In genomic region chr17:31210299-31210698, GRCm38 (mm10) we compare ENCODE assay signal across 24 mouse cellular contexts. TPM values are rescaled to one million over a fixed set of nuclear protein-coding genes. Genes with fewer than 3 reads are reported as not detected.
DNase-seq lines count a peak whose midpoint lies in the region; ATAC-seq and TF ChIP-seq lines count a peak whose summit lies in the region.
"Had no signal": no experiment of that assay in that cellular context is flagged by ENCODE, and none has a peak within 500 bp of the region (broad histone marks: within the 10 kb centered on the region; RNA-seq: fewer than 3 reads in every experiment).

No protein-coding gene starts in this region.

- H3K4me3 ChIP-seq in liver, postnatal 0 days (ENCODE audit: low read depth, low read length), result no peak overlapping the region
- H3K4me3 ChIP-seq in hindbrain, embryonic 13.5 days, result no peak overlapping the region
- H3K4me3 ChIP-seq: embryonic facial prominence, embryonic 15.5 days; forebrain, embryonic 12.5 days; heart, embryonic 10.5 days; limb, embryonic 12.5 days; lung, embryonic 15.5 days; neural tube, embryonic 12.5 days had no signal

- peaks cover 18% of the 10 kb centered on the region for H3K4me1 ChIP-seq in liver, postnatal 0 days (ENCODE audit: insufficient read depth)
- H3K4me1 ChIP-seq in hindbrain, embryonic 13.5 days (replicated peaks), result no peaks in the 10 kb centered on the region
- H3K4me1 ChIP-seq: embryonic facial prominence, embryonic 15.5 days; forebrain, embryonic 12.5 days; limb, embryonic 12.5 days; lung, embryonic 15.5 days; neural tube, embryonic 12.5 days had no signal

- no peak overlapping the region for H3K9ac ChIP-seq in liver, postnatal 0 days (replicated peaks)
- H3K9ac ChIP-seq in hindbrain, embryonic 13.5 days, result no peak overlapping the region
- H3K9ac ChIP-seq: embryonic facial prominence, embryonic 15.5 days; forebrain, embryonic 12.5 days; limb, embryonic 12.5 days; lung, embryonic 15.5 days; neural tube, embryonic 12.5 days had no signal

- 59% methylated on average over 7 of the region's 7 CpGs for WGBS in liver, postnatal 0 days (ENCODE audit: insufficient replicate concordance)
- 91% methylated on average over 7 of the region's 7 CpGs for WGBS in hindbrain, embryonic 13.5 days

- DNase-seq in MEL-GATA-1-ER (ENCODE audit: extremely low read depth, low read depth), result peak; percentile 80
- DNase-seq in liver, postnatal 0 days, result no peak
- no peak for DNase-seq in lung, postnatal 10 days
- DNase-seq in layer of hippocampus, postnatal 25 days (ENCODE audit: extremely low spot score in 1 of 2, low spot score in 1 of 2), result no peak
- DNase-seq in urinary bladder, postnatal 10 days (ENCODE audit: low spot score), result no peak
- DNase-seq: adrenal gland, postnatal 25 days; cerebellum, adult 9-11 months; gastrocnemius, postnatal 14 days; heart, postnatal 14 days; kidney, adult 2 months; right cerebral cortex, postnatal 14 days had no signal

- no peaks in the 10 kb centered on the region for H3K27me3 ChIP-seq in liver, postnatal 0 days (ENCODE audit: insufficient read depth, low read length)
- no peaks in the 10 kb centered on the region for H3K27me3 ChIP-seq in hindbrain, embryonic 13.5 days
- H3K27me3 ChIP-seq: embryonic facial prominence, embryonic 15.5 days; forebrain, embryonic 12.5 days; limb, embryonic 12.5 days; lung, embryonic 15.5 days; neural tube, embryonic 12.5 days had no signal

- no peaks in the 10 kb centered on the region for H3K9me3 ChIP-seq in liver, postnatal 0 days (ENCODE audit: low read length)
- H3K9me3 ChIP-seq in hindbrain, embryonic 13.5 days, result no peaks in the 10 kb centered on the region
- H3K9me3 ChIP-seq: embryonic facial prominence, embryonic 15.5 days; forebrain, embryonic 12.5 days; heart, embryonic 10.5 days; limb, embryonic 12.5 days; lung, embryonic 15.5 days; neural tube, embryonic 12.5 days had no signal

- H3K4me2 ChIP-seq in liver, postnatal 0 days (ENCODE audit: low read depth, low read length), result no peak overlapping the region
- H3K4me2 ChIP-seq in hindbrain, embryonic 13.5 days, result no peak overlapping the region
- H3K4me2 ChIP-seq: embryonic facial prominence, embryonic 15.5 days; forebrain, embryonic 12.5 days; limb, embryonic 12.5 days; lung, embryonic 15.5 days; neural tube, embryonic 12.5 days had no signal

- TF ChIP-seq EP300 in liver, postnatal 0 days (IDR thresholded peaks at IDR 0.05; ENCODE audit: low read depth), result peak; percentile 38; the same call in 1 of the 2 replicates

- 0 out of 2 replicates have a peak overlapping the region, but pooled peaks have one; percentile 18 for H3K27ac ChIP-seq in liver, postnatal 0 days (ENCODE audit: low read depth)
- H3K27ac ChIP-seq in hindbrain, embryonic 13.5 days, result no peak overlapping the region
- H3K27ac ChIP-seq: embryonic facial prominence, embryonic 15.5 days; forebrain, embryonic 12.5 days; heart, embryonic 10.5 days; limb, embryonic 12.5 days; lung, embryonic 15.5 days; neural tube, embryonic 12.5 days had no signal

- no peak for TF ChIP-seq CTCF in liver, postnatal 0 days (IDR thresholded peaks at IDR 0.05; ENCODE audit: low read depth)

- peak; percentile 20 for ATAC-seq in CD4-positive, CD25-positive, alpha-beta regulatory T cell, adult 4 months
- ATAC-seq in inflammation-experienced regulatory T-cells, adult 6 months, result peak; percentile 30
- ATAC-seq in liver, postnatal 0 days, result peak; percentile 72
- ATAC-seq in hindbrain, embryonic 13.5 days (ENCODE audit: low FRiP score), result no peak
- ATAC-seq: hindbrain, embryonic 16.5 days had no signal

- H3K36me3 ChIP-seq in liver, postnatal 0 days (replicated peaks; ENCODE audit: insufficient read depth, low read length), result no peaks in the 10 kb centered on the region
- no peaks in the 10 kb centered on the region for H3K36me3 ChIP-seq in hindbrain, embryonic 13.5 days
- H3K36me3 ChIP-seq: embryonic facial prominence, embryonic 15.5 days; forebrain, embryonic 12.5 days; heart, embryonic 10.5 days; limb, embryonic 12.5 days; lung, embryonic 15.5 days; neural tube, embryonic 12.5 days had no signal

RNA-seq across cellular contexts. Expression of gene Ubash3a, which starts 2.6 kb away (rescaled TPM):
- 100 to 1,000 TPM; 234 to 303 TPM for polyA plus RNA-seq in CD4-positive, CD25-positive, alpha-beta regulatory T cell, adult 4 months (2017; shearing (Covaris generic))
- polyA plus RNA-seq in inflammation-experienced regulatory T-cells, adult 6 months (2017; shearing (Covaris generic)), result 100 to 1,000 TPM; 224 to 328 (median 255) TPM
- 4.2 and 4.6 TPM in 2 replicates for polyA plus RNA-seq in liver, postnatal 0 days (2015; fragmentation: Nextera tagmentation; extraction: Ambion mirVana)
- under 1 TPM; 0.38 to 0.91 TPM for total RNA-seq in layer of hippocampus, postnatal 25 days (2021)
- polyA plus RNA-seq in hindbrain, embryonic 13.5 days (2015; fragmentation: Nextera tagmentation; extraction: Ambion mirVana), result 0.30 and 0.38 TPM in 2 replicates
- total RNA-seq: adrenal gland, postnatal 25 days; gastrocnemius, postnatal 14 days had no signal
- polyA plus RNA-seq: hindbrain, embryonic 16.5 days had no signal

RNA-seq across cellular contexts. Expression of gene Tmprss3, which starts 11.5 kb away (rescaled TPM):
- polyA plus RNA-seq in CD4-positive, CD25-positive, alpha-beta regulatory T cell, adult 4 months (2017; shearing (Covaris generic)), result 1 to 10 TPM in 1 of 2 experiments, under 1 TPM in 1; 0.63 to 2.5 TPM
- polyA plus RNA-seq in inflammation-experienced regulatory T-cells, adult 6 months (2017; shearing (Covaris generic)), result 1 to 10 TPM; 1.3 to 5.3 (median 4.6) TPM
- 0.62 and 0.73 TPM in 2 replicates for polyA plus RNA-seq in liver, postnatal 0 days (2015; fragmentation: Nextera tagmentation; extraction: Ambion mirVana)
- total RNA-seq in layer of hippocampus, postnatal 25 days (2021), result not detected
- polyA plus RNA-seq in hindbrain, embryonic 13.5 days (2015; fragmentation: Nextera tagmentation; extraction: Ambion mirVana), result 0.08 TPM in 1 of 2 replicates, not detected in the other
- total RNA-seq: adrenal gland, postnatal 25 days; CH12.LX; gastrocnemius, postnatal 14 days; heart, postnatal 14 days had no signal
- polyA plus RNA-seq: forebrain, embryonic 12.5 days; heart, embryonic 10.5 days; hindbrain, embryonic 16.5 days; large intestine, adult 2 months; limb, embryonic 12.5 days; neural tube, embryonic 12.5 days had no signal

RNA-seq across cellular contexts. Expression of gene Tff1, which starts 45.2 kb away (rescaled TPM):
- polyA plus RNA-seq in CD4-positive, CD25-positive, alpha-beta regulatory T cell, adult 4 months (2017; shearing (Covaris generic)), result not detected
- under 1 TPM in 1 of 3 experiments, not detected in 2; 0.70 TPM for polyA plus RNA-seq in inflammation-experienced regulatory T-cells, adult 6 months (2017; shearing (Covaris generic))
- polyA plus RNA-seq in liver, postnatal 0 days (2015; fragmentation: Nextera tagmentation; extraction: Ambion mirVana), result not detected in 2 replicates
- not detected for total RNA-seq in layer of hippocampus, postnatal 25 days (2021)
- polyA plus RNA-seq in hindbrain, embryonic 13.5 days (2015; fragmentation: Nextera tagmentation; extraction: Ambion mirVana), result not detected in 2 replicates
- total RNA-seq: adrenal gland, postnatal 25 days; gastrocnemius, postnatal 14 days; heart, postnatal 14 days had no signal
- polyA plus RNA-seq: embryonic facial prominence, embryonic 15.5 days; forebrain, embryonic 12.5 days; hindbrain, embryonic 16.5 days; limb, embryonic 12.5 days; lung, embryonic 15.5 days; neural tube, embryonic 12.5 days; spleen, adult 2 months had no signal

Comparison
In these comparisons a context has a peak if more than half of its experiments do, and no peak if none do; other contexts are left out.
1. RNA of gene Ubash3a, which starts 2.6 kb away (polyA plus RNA-seq): 234 to 303 TPM in CD4-positive, CD25-positive, alpha-beta regulatory T cell, adult 4 months and 224 to 328 TPM in inflammation-experienced regulatory T-cells, adult 6 months; 4.2 to 4.6 TPM in liver, postnatal 0 days and 0.30 to 0.38 TPM in hindbrain, embryonic 13.5 days; every median in the first group is over 10 times any median in the second.